Mouse (Mus musculus) midbrain, embryonic 13.5 days (tissue): ENCODE results near the gene Slc35c1. TPM values are rescaled to one million over a fixed set of nuclear protein-coding genes. Genes with fewer than 3 reads are reported as not detected.

Experiments
- ATAC-seq: fragments of 200-750 bp; cut with Nextera tagmentation; 2 replicates; pipeline ENCODE4 v1.8.0; 2017; ENCODE audit warnings: mild to moderate bottlenecking, moderate TSS enrichment, moderate library complexity
- H3K27ac ChIP-seq: fragments of 300-500 bp; sonication (generic); 2 replicates; pipeline ENCODE4 v1.5.1; 2015; ENCODE audit warnings: inconsistent platforms, mild to moderate bottlenecking, moderate library complexity
- H3K27me3 ChIP-seq: fragments of 300-500 bp; sonication (generic); 2 replicates; pipeline ENCODE4 v1.6.1; 2015; ENCODE audit warnings: mild to moderate bottlenecking, inconsistent platforms
- H3K36me3 ChIP-seq: fragments of 300-500 bp; sonication (generic); 2 replicates; pipeline ENCODE4 v1.6.1; 2015; ENCODE audit warnings: mild to moderate bottlenecking, inconsistent platforms
- H3K4me1 ChIP-seq: fragments of 300-500 bp; sonication (generic); replicated peaks from 2 replicates; pipeline ENCODE4 v1.6.1; 2015; ENCODE audit warnings: inconsistent platforms
- H3K4me2 ChIP-seq: fragments of 300-500 bp; sonication (generic); replicated peaks from 2 replicates; pipeline ENCODE4 v1.6.1; 2015; ENCODE audit warnings: moderate library complexity, mild to moderate bottlenecking, inconsistent platforms
- H3K4me3 ChIP-seq: fragments of 300-500 bp; sonication (generic); replicated peaks from 2 replicates; pipeline ENCODE4 v1.5.1; 2015; ENCODE audit warnings: mild to moderate bottlenecking, inconsistent platforms
- H3K9ac ChIP-seq: fragments of 300-500 bp; sonication (generic); replicated peaks from 2 replicates; pipeline ENCODE4 v1.6.1; 2015; ENCODE audit warnings: mild to moderate bottlenecking, inconsistent platforms
- H3K9me3 ChIP-seq: fragments of 300-500 bp; sonication (generic); 2 replicates; pipeline ENCODE4 v1.6.1; 2016; ENCODE audit warnings: mild to moderate bottlenecking, inconsistent platforms
- WGBS: fragments of 180-500 bp; shearing (Covaris S2); methylation state at CpG from one replicate; pipeline ENCODE4 v1.1.7; 2015; 5-methylcytosine and 5-hydroxymethylcytosine counted together
- polyA plus RNA-seq: library from polyadenylated mRNA; unstranded; fragments of >200 nt; fragmentation: Nextera tagmentation; extraction: Ambion mirVana; gene quantifications from 2 replicates; pipeline ENCODE4 v1.2.1, GENCODE M21; 2015

Gene Slc35c1
- polyA plus RNA-seq, 1 experiment from 2014 or later: 10.6 TPM

DNA sequence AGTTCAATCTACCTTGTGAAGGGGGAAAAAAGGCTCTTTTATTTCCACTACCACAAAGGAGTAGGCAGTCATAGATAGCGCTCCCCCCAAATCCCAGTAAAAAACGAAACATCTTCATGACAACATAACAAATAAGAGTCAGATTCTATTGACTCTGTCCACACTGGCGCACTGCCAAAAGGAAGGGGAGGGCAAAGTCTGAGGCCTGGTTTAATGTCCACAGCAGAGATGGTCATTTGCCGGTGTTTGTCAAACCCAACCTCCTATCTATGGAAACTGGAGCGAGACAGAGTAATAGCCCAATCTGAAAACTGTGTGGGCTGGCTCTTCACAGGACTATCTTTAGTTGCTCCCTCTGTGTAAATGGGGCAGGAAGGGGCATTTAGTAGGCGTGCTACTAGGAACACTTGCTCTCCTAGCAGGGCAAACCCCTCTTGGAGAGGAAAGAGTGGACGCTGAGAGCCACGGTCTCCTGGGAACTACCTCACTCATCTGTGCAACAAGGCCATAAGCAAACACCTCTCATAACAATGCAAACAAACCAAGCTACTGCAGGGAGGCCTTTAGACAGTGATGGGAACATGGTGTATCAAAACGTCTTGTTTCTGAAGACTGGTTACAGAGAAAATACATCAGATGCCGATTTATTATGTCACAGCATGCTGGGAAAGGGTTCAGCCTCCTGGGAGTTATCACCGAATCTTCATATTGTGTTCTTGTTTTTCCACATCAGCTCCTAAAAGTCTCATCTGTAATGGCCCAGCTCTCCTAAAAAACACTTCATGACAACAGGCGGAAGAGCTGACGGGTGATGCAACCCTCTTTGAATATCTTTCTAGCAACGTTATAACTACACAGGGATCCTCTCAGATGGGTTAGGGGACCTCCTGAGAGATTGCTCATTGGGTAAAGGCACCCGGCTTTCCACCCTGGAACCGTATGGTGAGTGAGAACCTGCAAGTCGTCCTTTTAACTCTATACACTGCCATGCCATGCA is 27.7 kb downstream of the Slc35c1 start:
- ATAC-seq: no peak
- 33% methylated on average over 17 of the region's 17 CpGs for WGBS
- Histone ChIP-seq H3K36me3 (no peaks in the 10 kb centered on the region), H3K4me1 (peaks cover 67% of the 10 kb centered on the region), H3K4me3 (peak overlapping the region; percentile 87), H3K27ac (peak overlapping the region; percentile 82), H3K4me2 (peak overlapping the region; percentile 87), H3K9ac (peak overlapping the region; percentile 90), H3K9me3 (no peaks in the 10 kb centered on the region), H3K27me3 (peaks cover 8% of the 10 kb centered on the region; the same call in 1 of the 2 replicates)

DNA sequence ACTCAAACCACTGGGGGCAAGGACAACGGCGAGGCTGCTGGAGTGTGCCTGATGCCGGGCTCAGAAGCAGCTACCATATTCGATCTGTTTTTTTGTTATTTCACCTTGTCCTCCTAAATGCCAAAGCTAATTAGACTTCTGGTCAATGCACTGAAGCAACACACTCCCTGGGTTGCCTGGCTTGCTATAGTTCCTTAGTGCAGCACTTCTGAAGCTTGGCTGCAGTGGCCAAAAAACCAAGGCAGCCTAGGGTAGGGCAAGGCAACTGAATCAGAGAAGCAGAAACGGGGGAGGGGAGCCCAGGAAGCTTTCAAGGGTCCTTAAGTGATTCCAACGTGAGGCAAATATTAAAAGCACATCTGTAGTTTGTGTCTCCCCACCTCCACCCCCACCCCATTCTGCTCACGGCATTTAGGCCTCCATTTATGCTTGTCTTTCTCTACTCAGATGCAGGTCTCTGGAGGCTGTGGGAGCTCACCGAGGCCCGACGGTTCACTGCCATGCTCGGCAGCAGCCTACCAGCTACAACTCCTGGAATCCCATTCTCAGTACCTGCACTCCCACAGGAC is 28.6 kb downstream of the Slc35c1 start:
- H3K4me3 ChIP-seq: peak overlapping the region; percentile 87
- ATAC-seq: no peak
- H3K9ac ChIP-seq: peak overlapping the region; percentile 90
- H3K4me2 ChIP-seq: peak overlapping the region; percentile 87
- H3K9me3 ChIP-seq: no peaks in the 10 kb centered on the region
- peaks cover under 1% of the 10 kb centered on the region; the same call in 1 of the 2 replicates for H3K36me3 ChIP-seq
- H3K27me3 ChIP-seq: peaks cover 8% of the 10 kb centered on the region; the same call in 1 of the 2 replicates
- peaks cover 75% of the 10 kb centered on the region for H3K4me1 ChIP-seq
- H3K27ac ChIP-seq: peak overlapping the region; percentile 82
- WGBS: 8% methylated on average over 11 of the region's 11 CpGs

DNA sequence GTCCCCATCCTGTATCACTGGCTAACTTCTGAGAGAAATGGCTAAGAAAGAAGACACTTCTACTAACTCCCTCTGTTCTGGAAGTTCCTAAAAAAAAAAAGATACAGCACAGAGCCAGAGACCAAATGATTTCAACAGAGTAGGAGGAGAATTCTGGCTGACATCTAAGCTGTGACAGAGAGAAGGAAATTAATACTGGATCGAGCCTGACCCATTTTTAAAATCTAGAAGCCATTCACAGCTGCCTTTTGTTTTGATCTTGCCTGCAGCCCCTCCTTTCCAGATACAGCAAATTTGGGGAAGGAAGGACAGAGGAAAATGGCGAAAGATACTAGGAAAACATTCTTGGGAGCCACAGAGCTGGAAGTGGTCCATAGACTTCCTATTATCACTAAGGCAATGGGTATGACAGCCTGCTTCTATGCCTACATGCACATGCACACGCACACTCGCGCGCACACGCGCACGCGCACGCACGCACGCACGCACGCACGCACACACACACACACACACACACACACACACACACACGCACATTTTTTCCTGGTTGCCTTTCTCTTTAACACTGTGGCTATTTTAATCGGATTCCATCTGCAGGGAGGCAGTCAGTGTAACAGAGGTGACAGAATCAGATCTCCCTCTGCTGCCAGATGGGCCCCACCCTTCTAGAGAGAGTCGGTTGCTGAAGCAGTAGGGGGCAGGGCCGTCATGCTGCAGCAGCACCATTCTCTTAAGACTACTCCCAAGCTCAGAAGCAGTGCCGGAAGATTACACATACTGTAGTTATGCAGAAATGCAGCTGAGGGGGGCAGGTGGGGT is 29.4 kb downstream of the Slc35c1 start:
- ATAC-seq: peak; percentile 41
- Histone ChIP-seq H3K4me1 (peaks cover 83% of the 10 kb centered on the region), H3K27ac (peak overlapping the region; percentile 82), H3K27me3 (peaks cover 8% of the 10 kb centered on the region; the same call in 1 of the 2 replicates), H3K4me2 (peak overlapping the region; percentile 87), H3K36me3 (peaks cover 6% of the 10 kb centered on the region), H3K9me3 (no peaks in the 10 kb centered on the region), H3K9ac (peak overlapping the region; percentile 90), H3K4me3 (peak overlapping the region; percentile 87)
- WGBS: 53% methylated on average over 21 of the region's 21 CpGs

DNA sequence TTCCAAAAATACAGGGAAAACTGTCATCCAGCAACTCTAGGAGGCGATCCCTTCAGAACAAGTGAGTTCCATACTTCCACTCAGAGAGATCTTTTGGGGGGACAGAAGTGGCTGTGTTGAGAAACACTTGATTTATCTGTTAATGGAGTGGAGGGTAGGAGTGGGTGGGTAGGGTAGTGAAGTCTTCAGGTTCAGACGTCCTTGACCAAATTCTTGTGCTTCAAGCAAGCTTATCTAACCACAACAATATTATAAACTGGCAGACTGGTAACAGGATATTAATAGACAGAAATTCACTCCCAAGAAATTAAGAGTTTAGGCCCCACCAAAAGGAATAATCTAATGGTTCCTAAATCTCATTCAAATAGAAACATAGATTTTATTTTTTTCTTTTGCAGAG is 30.2 kb downstream of the Slc35c1 start:
- Histone ChIP-seq H3K36me3 (peaks cover 10% of the 10 kb centered on the region), H3K4me3 (no peak overlapping the region), H3K9me3 (no peaks in the 10 kb centered on the region), H3K27ac (no peak overlapping the region), H3K4me2 (no peak overlapping the region), H3K27me3 (peaks cover 2% of the 10 kb centered on the region; the same call in 1 of the 2 replicates), H3K4me1 (peaks cover 91% of the 10 kb centered on the region), H3K9ac (no peak overlapping the region)
- ATAC-seq: no peak
- WGBS: 82% methylated on average over 2 of the region's 2 CpGs

DNA sequence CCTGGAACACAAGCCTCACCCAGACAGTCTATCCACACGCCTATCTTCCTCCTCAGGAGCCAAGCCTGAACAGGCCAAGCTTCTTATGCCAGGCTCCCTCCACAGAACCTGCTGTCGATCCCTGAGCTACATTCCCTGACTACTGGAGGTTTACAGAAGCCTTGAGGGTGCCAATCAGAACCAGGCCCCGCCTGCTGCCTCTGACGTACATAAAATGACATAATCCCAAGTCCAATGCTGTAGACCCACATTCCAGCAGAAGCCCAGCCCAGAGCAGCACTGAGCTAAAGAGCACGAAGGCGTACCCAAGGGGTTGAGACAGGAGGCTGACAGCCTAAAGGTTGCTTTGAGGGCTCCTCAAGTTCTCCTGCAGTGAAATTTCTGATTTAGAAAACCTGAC is 32.5 kb downstream of the Slc35c1 start:
- H3K27ac ChIP-seq: no peak overlapping the region
- no peak overlapping the region; the same call in 1 of the 2 replicates for H3K9ac ChIP-seq
- 53% methylated on average over 6 of the region's 6 CpGs for WGBS
- H3K4me3 ChIP-seq: no peak overlapping the region
- H3K36me3 ChIP-seq: peaks cover 24% of the 10 kb centered on the region
- no peaks in the 10 kb centered on the region for H3K27me3 ChIP-seq
- ATAC-seq: no peak
- H3K9me3 ChIP-seq: no peaks in the 10 kb centered on the region
- H3K4me2 ChIP-seq: no peak overlapping the region
- H3K4me1 ChIP-seq: peaks cover 97% of the 10 kb centered on the region

DNA sequence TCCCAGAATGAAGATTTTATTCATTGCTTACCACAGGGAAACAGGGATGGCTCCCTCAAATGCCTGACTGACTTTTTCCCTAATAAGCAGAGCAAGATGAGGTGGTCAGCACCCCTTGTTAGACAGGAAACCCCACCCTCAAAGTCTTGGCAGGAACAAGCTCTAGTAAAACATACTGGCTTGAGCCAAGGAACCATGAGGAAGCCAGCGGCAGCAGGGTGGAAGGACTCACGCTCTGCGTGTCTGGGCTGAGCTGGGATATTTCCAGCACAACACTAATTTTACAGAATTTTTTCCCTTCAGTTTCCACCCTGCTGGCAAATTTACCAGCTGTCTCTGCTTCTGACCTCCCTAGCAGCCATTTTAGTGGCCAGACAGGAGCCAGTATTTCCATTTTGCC is 33.9 kb downstream of the Slc35c1 start:
- 89% methylated on average over 3 of the region's 3 CpGs for WGBS

DNA sequence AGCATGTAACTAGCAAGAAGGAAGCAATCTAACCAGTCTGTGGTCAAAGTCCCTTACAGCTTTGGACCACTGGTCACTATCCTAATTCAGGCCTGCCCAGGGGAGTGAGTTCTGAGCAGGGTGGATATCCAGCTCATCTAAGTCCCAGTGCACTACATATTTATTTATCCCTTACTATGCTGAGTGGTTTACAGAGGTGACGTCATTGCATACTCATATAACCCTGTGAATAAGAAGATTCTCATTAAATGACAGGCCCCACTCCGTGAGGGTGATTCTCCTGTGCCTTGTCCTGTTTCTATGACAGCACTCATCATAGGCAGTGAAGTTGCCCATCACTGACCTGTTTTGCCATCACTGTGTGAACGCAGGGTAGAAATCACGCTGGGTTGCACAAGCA is 35.0 kb downstream of the Slc35c1 start:
- H3K4me1 ChIP-seq: peaks cover 72% of the 10 kb centered on the region
- H3K4me2 ChIP-seq: no peak overlapping the region
- whole genome bisulfite sequencing: 58% methylated on average over 4 of the region's 4 CpGs
- H3K9me3 ChIP-seq: no peaks in the 10 kb centered on the region
- H3K9ac ChIP-seq: no peak overlapping the region
- no peaks in the 10 kb centered on the region for H3K27me3 ChIP-seq
- H3K4me3 ChIP-seq: no peak overlapping the region
- H3K27ac ChIP-seq: peak overlapping the region; percentile 83
- ATAC-seq: peak; percentile 10; the same call in 1 of the 2 replicates
- peaks cover 49% of the 10 kb centered on the region for H3K36me3 ChIP-seq

More for the DNA sequence above, 33.9 kb downstream of the Slc35c1 start:
- Histone ChIP-seq H3K9ac (0 out of 2 replicates have a peak overlapping the region, but pooled peaks have one; percentile 21), H3K9me3 (no peaks in the 10 kb centered on the region), H3K27ac (no peak overlapping the region), H3K4me1 (peaks cover 82% of the 10 kb centered on the region), H3K4me2 (no peak overlapping the region), H3K27me3 (no peaks in the 10 kb centered on the region), H3K4me3 (no peak overlapping the region), H3K36me3 (peaks cover 39% of the 10 kb centered on the region)
- ATAC-seq: no peak

DNA sequence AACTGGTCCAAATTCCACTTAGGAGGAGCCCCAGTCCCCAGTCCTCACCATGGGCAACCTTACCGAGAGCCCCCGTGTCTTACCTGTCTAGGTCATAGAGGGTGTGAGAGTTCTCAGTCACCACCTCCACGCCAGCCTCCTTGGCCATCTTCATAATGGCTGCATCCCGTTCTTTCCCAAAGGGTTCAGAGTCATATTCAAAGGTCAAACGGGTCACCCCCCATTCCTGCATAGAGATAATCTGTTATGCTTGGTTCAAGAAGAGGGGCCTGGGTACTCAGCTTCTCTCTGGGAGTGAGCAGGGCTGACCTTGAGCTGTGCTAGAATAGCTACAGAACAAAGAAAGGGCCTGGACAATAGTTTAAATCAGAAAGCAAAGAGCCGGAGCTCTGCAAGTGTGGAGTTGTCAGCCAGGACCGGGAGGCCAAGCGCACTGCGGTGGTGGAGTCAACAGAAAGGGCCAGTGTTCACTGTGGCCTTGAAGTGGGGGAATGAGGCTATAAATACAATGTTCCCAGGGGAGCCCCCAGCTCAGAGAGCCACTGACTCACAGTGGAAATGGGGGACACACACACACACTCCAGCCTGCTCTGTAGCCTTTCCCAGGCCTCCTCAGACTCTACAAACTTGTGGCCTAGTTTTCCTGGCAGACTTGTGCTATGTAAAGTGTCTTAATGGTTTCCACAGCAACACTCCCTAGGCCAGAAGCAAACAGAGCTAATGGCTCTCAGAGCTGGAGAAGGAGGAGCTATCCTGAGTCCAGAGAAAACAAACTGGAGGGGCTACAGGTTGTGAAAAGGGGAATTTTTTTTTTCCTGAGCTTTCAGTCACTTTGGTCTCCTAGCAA is 35.7 kb downstream of the Slc35c1 start:
- Histone ChIP-seq H3K4me2 (0 out of 2 replicates have a peak overlapping the region, but pooled peaks have one; percentile 5), H3K27me3 (no peaks in the 10 kb centered on the region), H3K9me3 (no peaks in the 10 kb centered on the region), H3K36me3 (peaks cover 56% of the 10 kb centered on the region), H3K4me3 (no peak overlapping the region), H3K27ac (peak overlapping the region; percentile 83), H3K4me1 (peaks cover 65% of the 10 kb centered on the region), H3K9ac (no peak overlapping the region)
- WGBS: 23% methylated on average over 9 of the region's 9 CpGs
- peak; percentile 62 for ATAC-seq

DNA sequence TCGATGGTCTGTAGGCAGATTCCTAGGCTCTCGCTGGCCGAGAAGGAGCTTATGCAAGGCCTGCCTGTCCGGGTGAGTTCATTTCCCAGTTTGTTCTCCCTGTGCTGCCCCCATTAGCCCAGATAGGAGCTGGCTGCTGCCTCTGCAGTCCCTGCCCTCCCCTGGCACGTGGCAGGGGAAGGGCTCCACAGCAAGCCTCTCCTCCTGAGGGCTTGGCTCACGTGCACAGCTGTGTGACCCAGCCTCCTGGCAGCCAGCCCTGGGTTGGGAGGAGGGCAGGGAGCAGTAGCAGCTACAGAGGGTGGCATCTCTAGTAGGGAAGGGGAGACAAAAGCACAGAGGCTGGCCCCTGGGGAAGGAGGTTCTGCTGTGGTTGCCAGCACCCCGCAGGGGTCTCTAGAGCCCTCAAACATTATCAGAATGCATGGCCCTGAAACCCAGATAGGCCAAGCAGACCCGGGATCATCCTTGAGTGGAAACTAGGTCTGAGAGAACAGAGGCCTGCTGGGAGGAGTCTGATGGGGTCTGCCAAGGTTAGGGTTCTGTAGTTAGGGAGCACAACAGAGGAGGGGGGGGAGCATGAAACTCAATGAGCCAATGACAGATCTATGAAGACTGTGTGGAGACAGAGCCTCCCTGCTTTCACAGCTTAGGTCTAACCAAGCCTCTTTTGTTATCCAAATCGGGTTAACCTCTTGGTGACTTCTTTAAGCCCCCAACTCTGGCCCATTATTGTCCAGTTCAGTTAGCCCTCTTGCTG is 36.5 kb downstream of the Slc35c1 start:
- ATAC-seq: peak; percentile 38; the same call in 1 of the 2 replicates
- Histone ChIP-seq H3K4me2 (no peak overlapping the region), H3K27ac (peak overlapping the region; percentile 83), H3K9me3 (no peaks in the 10 kb centered on the region), H3K4me1 (peaks cover 58% of the 10 kb centered on the region), H3K4me3 (no peak overlapping the region), H3K27me3 (no peaks in the 10 kb centered on the region), H3K9ac (0 out of 2 replicates have a peak overlapping the region, but pooled peaks have one; percentile 24), H3K36me3 (peaks cover 64% of the 10 kb centered on the region)
- 62% methylated on average over 9 of the region's 9 CpGs for WGBS

DNA sequence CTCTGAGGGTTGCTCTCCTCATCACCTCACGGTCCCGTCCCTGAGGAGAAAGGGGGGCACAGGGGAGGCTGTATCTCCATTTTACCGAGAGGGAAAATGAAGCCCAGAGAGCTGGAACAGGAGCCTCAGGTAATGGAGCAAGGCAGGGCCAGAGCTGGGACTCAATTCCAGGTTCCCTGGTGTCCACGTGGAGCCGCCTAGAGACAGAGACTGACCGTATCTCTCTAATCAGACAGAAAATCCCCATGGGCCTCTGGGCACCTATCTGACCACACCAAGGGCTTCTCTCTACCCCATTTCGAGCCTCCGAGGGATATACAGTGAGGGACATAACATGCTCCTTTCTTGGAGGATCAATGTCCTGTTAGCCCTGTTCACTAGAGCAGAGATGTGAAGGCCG is 37.2 kb downstream of the Slc35c1 start:
- Histone ChIP-seq H3K36me3 (peaks cover 72% of the 10 kb centered on the region), H3K4me2 (no peak overlapping the region), H3K4me3 (no peak overlapping the region), H3K9ac (no peak overlapping the region), H3K9me3 (no peaks in the 10 kb centered on the region), H3K27me3 (no peaks in the 10 kb centered on the region), H3K4me1 (peaks cover 50% of the 10 kb centered on the region), H3K27ac (no peak overlapping the region)
- ATAC-seq: no peak
- WGBS: 92% methylated on average over 9 of the region's 9 CpGs
